Mouse (Mus musculus) kidney, postnatal 36 days (tissue): ENCODE measurements around the gene Arhgap9.

Experiments used
- DNase-seq, 2 experiments: peaks; one replicate each; pipeline ENCODE4 v3.0.0; 2021 to 2022; ENCODE audit warnings: mixed read lengths in 2 of 2

Arhgap9 gene

DNA sequence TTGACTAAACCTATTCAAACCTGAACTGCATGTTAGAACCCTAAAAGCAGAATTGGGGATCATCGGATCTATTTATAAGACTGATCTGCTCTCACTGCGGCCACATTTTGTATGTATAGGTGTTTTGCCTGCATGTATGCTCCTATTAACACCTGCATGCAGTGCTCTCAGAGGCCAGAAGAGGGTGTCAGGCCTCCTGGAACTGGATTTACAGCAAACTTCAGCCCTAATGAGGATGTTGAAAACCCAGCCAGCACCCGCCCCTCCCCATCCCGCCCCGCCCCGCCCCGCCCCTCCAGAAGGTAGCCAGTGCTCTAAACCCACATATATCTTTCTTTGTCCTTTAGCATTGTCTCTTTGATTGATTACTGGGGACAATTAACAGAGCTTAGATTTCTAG, 2.7 kb downstream of the Arhgap9 start:
- peak; percentile 58 to 76 for DNase-seq

GRCm38 (mm10) chr10:127325454-127326016, 3.8 kb downstream of the Arhgap9 start:
- DNase-seq, result no peak

DNA sequence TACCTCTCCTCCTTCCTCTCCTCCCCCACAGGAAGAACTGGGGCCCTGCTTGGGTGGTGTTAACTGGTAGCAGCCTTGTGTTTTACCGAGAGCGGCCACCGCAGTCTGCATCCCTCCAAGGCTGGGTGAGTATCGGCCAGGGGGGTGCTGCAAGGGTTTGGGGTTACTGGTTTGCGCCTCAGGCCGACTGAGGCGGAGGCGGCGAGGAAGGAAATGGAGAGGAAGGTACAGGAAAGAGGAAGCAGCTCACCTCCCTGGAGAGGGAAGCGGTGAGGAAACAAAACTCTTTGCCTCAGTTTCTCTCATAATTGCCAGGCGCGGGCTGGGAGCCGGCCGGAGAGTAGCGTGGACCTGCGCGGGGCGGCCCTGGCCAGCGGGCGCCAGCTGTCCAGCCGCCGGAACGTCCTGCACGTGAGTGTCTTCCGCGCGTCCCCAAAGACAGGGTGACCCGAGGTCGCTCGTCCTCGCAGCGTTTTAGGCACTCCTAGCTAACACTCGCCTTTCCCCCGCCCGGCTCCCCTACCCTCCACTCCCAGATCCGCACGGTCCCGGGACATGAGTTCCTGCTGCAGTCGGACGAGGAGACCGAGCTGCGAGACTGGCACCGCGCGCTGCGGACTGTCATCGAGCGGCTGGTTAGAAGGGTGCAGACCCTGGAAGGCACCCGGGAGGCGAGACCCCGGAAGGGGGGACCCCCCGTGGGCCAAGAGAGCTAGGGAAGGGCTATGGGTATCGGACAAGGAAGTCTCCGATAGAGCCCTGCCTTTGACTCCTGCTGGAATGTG, 4.4 kb downstream of the Arhgap9 start:
- DNase-seq, result peak in 1 of 2 experiments; percentile 57

DNA sequence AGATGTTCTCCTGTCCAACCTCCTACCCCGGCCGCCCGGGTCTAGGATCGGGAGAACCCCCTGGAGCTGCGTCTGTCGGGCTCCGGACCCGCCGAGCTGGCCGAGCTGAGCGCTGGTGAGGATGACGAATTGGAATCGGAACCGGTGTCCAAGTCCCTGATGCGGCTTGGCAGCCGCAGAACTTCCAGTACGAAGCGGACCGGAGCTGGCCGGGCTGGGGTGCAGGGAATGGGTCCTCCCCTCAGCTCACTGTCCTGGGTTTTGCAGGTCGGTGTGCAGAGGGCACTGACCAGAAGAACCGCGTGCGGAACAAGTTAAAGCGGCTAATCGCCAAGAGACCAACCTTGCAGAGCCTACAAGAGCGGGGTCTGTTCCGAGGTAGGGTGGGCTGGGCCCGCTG, 5.1 kb downstream of the Arhgap9 start:
- peak in 1 of 2 experiments; percentile 58 for DNase-seq

- no peak for DNase-seq
Observed at GRCm38 (mm10) chr10:127327461-127328145, 5.8 kb downstream of the Arhgap9 start.

GRCm38 (mm10) chr10:127330212-127330611, 8.4 kb downstream of the Arhgap9 start:
- no peak for DNase-seq

DNA sequence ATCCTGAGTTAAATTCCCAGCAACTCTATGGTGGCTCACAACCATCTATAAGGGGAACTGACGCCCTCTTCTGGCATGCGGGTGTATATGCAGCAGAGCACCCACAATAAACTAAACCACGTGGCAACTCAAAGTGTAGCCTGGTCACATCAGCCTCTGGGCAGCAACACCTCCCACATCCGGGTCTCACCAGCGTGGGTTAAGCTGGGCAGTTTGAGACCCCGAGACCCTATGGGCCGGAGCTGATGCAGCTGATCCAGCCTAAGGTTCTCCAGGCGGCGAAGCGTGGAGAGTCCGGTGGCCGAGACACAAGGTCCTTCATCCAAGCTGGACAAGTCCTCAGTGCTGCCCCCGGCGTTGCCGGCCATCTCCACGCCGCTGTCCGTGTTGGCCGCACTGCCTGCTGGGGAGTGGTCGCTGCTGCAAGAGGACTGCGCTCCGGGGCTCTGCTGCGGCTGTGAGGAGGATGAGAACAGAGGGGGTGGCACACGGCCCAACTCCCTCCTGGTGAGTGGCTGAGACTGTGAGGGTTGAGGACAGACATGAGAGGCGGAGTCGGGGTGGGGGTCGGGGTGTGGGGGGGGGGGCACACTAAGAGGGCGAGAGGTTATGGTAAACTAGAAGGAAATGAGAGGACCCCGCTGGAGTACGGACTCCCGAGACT, 10.6 kb downstream of the Arhgap9 start:
- no peak for DNase-seq

DNA sequence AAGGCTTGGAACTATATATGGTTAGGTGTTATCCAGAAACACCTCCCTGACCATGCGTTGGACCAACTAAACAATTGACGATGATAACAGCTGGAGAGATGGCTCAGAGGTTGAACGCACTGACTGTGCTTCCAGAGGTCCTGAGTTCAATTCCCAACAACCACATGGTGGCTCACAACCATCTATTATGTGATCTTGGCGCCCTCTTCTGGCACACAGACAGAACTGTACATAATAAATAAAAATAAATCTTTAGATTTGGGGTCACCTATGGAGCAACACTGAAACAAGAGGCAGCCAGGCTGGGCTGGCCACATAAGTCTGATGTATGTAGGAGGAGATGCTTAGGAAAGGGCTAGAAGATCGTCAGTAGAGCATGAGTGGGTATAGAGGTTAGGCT, 11.4 kb downstream of the Arhgap9 start:
- no peak for DNase-seq

DNA sequence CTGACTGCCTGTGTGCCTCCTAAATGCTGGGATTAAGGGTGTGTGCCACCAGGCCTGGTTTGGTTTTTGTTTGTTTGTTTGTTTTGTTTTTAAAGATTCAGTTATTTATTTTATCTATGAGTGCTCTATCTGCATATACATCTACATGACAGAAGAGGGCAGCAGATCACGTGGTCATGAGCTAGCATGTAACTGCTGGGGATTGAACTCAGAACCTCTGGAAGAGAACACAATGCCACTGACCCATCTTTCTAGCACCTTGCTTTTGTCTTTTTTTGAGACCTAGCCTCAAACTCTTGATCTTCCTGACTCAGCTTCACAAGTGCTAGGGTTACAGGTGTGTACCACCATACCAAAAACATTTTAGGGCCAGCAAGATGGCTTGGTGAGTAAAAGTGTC, 13.5 kb downstream of the Arhgap9 start:
- DNase-seq, result no peak

GRCm38 (mm10) chr10:127336952-127337351, 15.2 kb downstream of the Arhgap9 start:
- DNase-seq, result no peak

- DNase-seq, result no peak
Observed at GRCm38 (mm10) chr10:127337536-127338099, 15.9 kb downstream of the Arhgap9 start.

DNA sequence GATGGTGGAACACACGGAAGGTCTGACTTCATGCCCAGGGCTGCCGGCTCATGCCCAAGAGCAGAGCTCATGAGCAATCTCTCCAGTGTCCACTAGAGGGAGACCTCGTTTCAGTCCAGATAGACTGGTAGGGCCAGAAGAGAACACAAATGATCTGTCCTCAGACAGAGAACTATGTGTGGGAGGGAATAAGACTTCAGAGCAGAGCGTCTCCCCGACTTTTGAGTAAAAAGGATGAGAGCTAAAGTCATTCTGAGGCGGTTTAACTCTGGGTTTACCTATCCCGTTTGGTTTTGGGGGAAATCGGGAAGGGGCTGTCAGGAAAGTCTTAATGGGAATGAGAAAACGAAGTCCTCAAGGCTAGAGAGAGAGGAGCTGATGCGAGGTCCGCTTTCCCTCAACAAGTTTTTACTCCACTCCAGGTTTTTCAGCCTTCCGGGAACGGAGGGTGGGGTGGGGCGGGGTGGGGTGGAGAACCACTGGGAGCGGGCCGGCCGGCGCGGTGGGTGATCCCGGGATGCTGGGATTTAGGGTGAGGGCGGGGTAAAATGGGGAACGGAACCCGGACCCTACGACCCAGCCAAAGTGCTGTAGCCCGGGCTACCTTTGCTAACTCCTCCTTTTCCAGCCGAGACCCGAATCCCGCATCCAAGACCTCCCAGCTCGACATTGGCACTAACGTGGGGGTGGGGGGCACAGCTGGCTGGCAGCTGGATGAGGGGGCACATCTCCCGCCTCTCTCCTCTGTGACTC, 17.3 kb downstream of the Arhgap9 start:
- DNase-seq, result peak; percentile 91

GRCm38 (mm10) chr10:127339683-127340576, 18.2 kb downstream of the Arhgap9 start:
- DNase-seq, result peak; percentile 37 to 69

DNA sequence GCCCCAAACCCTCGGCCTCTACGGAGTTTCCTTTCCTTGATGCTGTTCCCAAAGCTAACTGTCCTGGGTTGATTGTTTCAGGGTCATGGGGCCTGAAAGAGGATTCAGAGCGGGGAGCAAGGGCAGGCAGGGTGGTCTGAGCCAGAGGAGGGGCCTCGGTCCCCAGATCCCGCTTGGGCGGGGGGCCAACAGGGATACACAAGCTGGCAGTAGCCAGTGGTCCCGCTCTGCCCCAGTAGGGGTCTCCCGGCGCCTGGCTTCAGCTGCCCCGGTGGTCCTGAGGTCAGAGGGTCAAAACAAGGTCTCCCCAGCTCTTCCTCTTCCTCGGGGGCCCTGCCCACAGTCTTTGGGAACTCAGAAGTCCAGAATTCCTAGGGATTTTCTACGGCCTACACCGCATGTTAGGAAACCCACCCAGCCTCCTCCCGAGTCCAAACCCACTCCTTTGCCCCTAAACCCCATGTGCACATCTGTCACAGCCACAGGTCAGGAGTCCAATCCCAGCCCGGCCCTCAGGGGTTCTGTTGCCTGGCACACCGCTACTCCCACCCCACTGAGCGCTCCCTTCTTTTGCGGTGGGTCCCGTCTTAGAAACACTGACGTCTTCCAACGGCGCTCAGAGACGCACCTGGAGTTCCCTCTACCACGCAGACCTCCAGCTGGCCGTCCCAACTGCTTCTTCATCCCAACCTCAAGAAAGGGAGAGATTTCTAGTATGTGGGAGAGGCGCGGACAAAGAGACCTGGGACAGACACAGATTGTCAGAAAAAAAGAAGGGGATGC, 19.0 kb downstream of the Arhgap9 start:
- no peak for DNase-seq

GRCm38 (mm10) chr10:127341360-127341690, 19.6 kb downstream of the Arhgap9 start:
- no peak for DNase-seq

DNA sequence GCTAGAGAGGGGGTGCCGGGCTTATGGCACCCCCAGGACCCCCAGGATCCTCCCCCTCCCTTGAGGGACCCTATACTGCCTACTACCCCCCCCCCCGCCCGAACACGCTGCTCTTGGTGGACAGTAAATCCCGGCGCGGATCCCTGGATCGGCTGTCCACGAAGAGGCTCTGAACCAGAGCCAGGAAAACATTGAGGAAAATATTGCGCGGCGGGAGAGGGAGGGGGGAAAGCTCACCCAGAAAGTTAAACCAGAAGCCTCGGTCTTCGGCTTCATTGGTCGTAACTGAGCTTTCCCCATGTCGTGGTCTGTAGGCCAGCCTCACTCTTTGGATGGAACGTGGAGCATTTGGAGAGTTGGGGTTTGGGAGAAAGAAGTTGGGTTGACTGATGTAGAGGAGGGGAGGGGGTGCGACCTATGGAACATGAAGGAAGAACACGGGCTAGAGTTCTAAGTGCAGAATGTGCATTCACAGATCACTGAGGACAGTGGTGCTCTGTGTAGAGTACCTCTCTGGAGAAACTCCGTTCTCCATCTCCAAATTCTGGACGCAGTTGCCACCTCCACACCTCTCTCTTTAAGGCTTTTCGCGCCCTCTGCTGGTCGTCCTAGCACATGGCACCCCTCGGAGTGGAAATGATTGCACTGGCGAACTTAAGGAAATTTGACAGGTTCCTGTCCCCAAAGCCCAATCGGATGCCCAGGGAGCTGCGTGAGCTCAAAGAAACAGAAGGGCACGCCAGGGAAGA, 20.3 kb downstream of the Arhgap9 start, which contains the start of gene Gli1:
Gene Gli1, minus strand, starts transcription at position 84 of the 749 bp plus-strand sequence.
- peak; percentile 77 to 89 for DNase-seq

- no peak for DNase-seq
Observed at GRCm38 (mm10) chr10:127343029-127343428, 21.3 kb downstream of the Arhgap9 start.

DNA sequence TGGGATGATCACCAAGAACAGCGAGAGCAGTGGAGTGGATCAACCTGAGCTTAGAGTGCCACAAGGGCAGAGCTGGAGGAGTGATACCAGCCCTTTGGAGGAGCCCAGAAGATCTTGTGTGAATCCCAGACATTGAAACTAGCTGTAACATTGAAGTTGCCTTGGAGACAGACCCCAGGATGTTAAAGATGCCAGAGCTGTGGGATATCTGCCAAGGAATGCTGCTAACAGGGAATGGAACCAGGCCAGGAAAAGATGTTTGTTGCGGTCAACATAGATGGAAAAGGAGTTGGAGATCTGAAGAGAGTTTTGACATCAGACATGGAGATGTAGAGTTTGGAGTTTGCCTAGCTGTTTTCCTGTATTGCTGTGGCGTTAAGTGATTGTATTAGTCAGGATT, 24.4 kb downstream of the Arhgap9 start:
- no peak for DNase-seq

- DNase-seq, result peak in 1 of 2 experiments; percentile 44
Observed at GRCm38 (mm10) chr10:127348957-127349356, 27.2 kb downstream of the Arhgap9 start.

GRCm38 (mm10) chr10:127349810-127350209, 28.0 kb downstream of the Arhgap9 start:
- DNase-seq, result no peak
